Mouse (Mus musculus) spleen, embryonic (tissue): ENCODE data around the gene Olfr329-ps.
"Not testable (repeated sequence)": the region's sequence is repeated elsewhere in the genome, so short reads cannot be mapped to it uniquely, and the experiment has no call there.

Experiments
- CTCF ChIA-PET: fragments of 350-600 bp; sonication (Branson Sonifier 250); formaldehyde crosslinking; loops from one replicate; lab custom pipeline; 2022; lab: Charles Lee

Gene Olfr329-ps

DNA sequence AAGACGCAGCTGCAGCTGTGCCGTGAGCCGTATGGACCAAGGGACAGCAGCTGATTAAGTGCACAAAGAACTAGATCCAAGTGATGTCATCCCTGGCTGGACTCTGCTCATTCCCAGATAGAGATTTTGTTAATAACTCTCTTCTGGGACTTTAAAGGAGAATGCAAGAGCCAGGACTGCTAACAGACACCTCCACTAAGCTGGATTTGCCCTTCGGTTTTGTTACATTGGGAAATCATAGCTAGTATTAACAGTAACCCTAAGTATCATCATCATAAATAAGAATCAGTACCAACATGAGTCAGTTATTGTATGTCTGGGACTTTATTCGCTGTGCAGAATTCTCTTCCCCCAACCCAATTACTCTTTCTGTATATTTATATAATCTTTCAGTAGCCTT is at the start of gene Olfr329-ps:
TSS of gene Olfr329-ps (minus strand) at position 101 of the 400 bp plus-strand sequence.
- CTCF ChIA-PET, result no interaction called here

GRCm38 (mm10) chr11:58594814-58595213 is 48.6 kb upstream of the Olfr329-ps start, which contains the start of gene Olfr324:
Olfr324 (plus strand) TSS chr11:58595114.
- CTCF ChIA-PET, result interaction anchor here (0.6 kb wide), 1 partner anchor 116 kb away, joined by 3 read pairs; no protein-coding TSS in a partner anchor

GRCm38 (mm10) chr11:58588620-58589250 is 42.5 kb upstream of the Olfr329-ps start:
- CTCF ChIA-PET, result no interaction called here

DNA sequence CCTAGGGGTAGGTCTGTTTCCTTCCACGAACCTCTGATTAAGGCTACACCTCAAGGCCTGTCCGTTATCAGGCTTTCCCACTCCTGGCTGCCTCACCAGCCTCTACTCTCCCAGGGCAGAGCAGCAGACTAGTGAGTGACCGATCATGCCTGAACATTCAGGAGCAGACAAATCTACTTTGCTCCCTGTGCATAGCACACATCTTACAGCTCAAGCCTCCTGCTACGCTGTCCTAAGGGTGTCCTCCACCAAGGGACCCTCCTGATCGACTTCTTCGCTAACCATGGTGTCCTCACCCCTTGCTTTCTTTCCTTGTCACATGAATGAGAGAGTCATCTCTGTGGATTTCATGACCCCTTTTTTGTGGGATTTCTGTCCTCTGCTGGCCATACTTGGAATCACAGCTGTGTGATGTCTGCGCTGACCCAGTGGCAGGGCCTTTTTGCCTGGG is 41.7 kb upstream of the Olfr329-ps start:
- CTCF ChIA-PET, result no interaction called here

- CTCF ChIA-PET, result no interaction called here
These were observed 32.4 kb upstream of the Olfr329-ps start for GRCm38 (mm10) chr11:58578636-58579035.

- CTCF ChIA-PET, result no interaction called here
These were observed 31.2 kb upstream of the Olfr329-ps start, which contains the start of gene Olfr325 for GRCm38 (mm10) chr11:58577430-58577829. Olfr325 (plus strand) TSS chr11:58577730.

DNA sequence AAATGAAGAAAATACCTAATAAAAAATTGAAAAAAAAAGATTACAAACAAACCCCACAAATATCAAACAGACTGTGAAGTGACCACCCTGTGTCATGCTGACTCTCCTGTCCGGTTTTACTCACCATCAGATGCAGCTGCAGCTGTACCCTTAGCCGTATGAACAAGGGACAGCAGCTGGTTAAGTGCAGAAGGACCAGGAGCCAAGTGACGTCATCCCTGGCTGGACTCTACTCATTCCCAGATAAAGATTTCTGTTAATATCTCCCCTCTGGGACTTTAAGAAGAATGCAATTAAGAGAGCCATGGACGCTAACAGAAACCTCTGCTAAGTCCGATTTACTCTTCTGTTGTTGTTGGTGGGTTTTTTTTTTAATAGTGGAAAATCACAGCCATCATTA is 24.2 kb upstream of the Olfr329-ps start, which contains the start of gene Olfr224:
TSS of gene Olfr224 (minus strand) at position 149 of the 400 bp plus-strand sequence.
- CTCF ChIA-PET, result interaction anchor here (0.7 kb wide), 1 partner anchor 27 kb away, joined by 11 read pairs; no protein-coding TSS in a partner anchor

- CTCF ChIA-PET, result no interaction called here
These were observed 9.3 kb upstream of the Olfr329-ps start, which contains the start of gene Olfr328 for GRCm38 (mm10) chr11:58555536-58555935. Olfr328 (minus strand) TSS chr11:58555636.

- CTCF ChIA-PET, result not testable (repeated sequence)
These were observed 11.5 kb downstream of the Olfr329-ps start, which contains the start of gene Olfr330 for GRCm38 (mm10) chr11:58534736-58535135. Olfr330 (minus strand) TSS chr11:58534836.

- CTCF ChIA-PET, result not testable (repeated sequence)
These were observed 26.5 kb downstream of the Olfr329-ps start for GRCm38 (mm10) chr11:58519756-58520155.

- CTCF ChIA-PET, result not testable (repeated sequence)
These were observed 27.3 kb downstream of the Olfr329-ps start for GRCm38 (mm10) chr11:58518916-58519315.

DNA sequence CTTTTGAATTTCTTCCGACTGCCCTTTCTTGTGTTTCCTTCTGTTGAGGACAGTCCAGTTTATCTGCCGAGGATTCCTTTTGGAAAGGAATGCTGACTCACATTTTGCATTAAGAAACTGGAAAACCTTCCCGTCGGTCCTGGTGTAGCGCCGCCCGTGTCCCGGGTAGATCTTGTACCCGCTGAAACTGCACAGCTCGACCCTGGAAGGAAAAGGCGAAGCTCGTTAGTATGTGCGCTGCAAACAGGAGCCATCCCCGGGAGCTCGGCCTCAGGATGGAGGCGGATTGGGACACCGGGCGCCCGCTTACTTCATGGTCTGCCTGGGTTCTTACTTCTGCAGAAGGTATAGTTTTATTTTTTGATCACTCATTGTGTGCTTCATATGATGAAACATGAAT is 37.2 kb downstream of the Olfr329-ps start:
- CTCF ChIA-PET, result not testable (repeated sequence)

DNA sequence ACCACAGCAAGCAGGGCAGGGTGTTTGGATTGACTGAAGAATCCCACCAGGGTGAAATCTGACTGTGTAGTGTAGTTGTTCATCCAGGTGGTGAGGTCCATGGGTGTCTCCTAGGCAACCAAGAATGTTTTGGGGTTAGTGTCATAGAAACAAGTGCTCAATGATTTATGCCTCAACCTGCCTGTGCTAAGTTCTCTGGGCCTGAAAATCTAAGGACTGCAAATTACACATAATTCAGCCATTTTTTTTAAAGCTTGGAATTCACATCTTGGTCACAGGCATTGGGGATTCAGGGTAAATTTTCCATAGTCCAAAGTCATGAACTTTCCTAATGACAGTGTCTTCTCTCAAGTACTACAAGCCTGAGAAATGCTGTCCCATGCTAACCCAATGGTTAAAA is 43.8 kb downstream of the Olfr329-ps start, which contains the start of gene Olfr331:
TSS of gene Olfr331 (minus strand) at position 101 of the 400 bp plus-strand sequence.
- CTCF ChIA-PET, result not testable (repeated sequence)

GRCm38 (mm10) chr11:58499290-58499689 is 46.9 kb downstream of the Olfr329-ps start:
- CTCF ChIA-PET, result no interaction called here

GRCm38 (mm10) chr11:58498761-58499160 is 47.5 kb downstream of the Olfr329-ps start:
- CTCF ChIA-PET, result no interaction called here

GRCm38 (mm10) chr11:58492455-58492854 is 53.8 kb downstream of the Olfr329-ps start, which contains the start of gene Olfr332:
Olfr332 (minus strand) TSS chr11:58492555.
- CTCF ChIA-PET, result interaction anchor here (0.7 kb wide), 1 partner anchor 84 kb away, joined by 3 read pairs; no protein-coding TSS in a partner anchor
